Mouse (Mus musculus): Measurements from ENCODE around the gene Calhm6.

DNA sequence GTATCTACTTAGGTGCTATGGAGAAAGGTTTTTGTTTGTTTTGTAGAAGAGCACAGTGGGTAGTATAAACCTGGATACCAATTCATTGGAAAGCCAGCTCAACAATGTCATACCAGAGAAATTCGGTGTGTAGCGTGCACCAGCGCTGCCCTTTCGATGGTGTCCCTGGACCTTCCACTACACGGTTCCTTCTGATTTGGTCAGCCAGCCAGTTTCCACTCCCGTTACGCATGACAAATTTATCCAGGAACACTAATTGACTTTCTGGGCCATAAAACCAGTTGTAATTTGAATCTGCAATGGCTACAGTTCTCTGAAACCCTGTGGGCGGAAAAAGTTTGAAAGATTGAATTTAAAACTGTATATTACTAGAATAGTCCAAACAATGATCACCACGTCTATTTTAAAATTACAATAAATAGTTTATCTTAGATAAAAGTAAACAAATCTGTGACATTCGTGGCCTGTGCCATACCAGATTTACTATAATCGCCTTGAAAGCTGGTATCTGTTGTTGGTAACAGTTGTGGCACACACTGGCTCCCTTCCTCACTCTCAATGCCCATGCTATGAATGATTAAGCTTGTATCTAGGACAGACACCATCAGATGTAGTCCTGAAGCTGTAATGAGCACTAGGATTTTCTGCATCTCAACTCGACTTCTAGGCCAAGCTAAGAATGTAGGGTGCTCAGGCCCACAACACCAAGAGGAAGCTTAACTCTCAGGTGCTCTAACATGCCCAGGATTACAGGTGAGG is 28.2 kb upstream of the Calhm6 start:
- TF ChIP-seq POLR2A (IDR thresholded peaks at IDR 0.05; ENCODE audit: low read depth, low read length) (no peak), CTCF (IDR thresholded peaks at IDR 0.05; ENCODE audit: borderline replicate concordance, insufficient read depth, low read length) (no peak)

Measured in embryonic fibroblast, embryonic 13.5 days (primary cell).